Mouse (Mus musculus) testis, adult 10 weeks (tissue): ENCODE data around the gene Tex36. TPM values are rescaled to one million over a fixed set of nuclear protein-coding genes. Genes with fewer than 3 reads are reported as not detected.

Experiments used
- polyA plus RNA-seq: library from polyadenylated mRNA; stranded (reverse); fragments of 350-450 nt; fragmentation: Illumina TruSeq; extraction: RNeasy Lipid Tissue Mini Kit (QIAGEN cat#74804); gene quantifications from one replicate; pipeline ENCODE4 v1.2.3, GENCODE M21; 2014; ENCODE audit warnings: low read depth, low replicate concordance

Gene Tex36
- 354 TPM for polyA plus RNA-seq

DNA sequence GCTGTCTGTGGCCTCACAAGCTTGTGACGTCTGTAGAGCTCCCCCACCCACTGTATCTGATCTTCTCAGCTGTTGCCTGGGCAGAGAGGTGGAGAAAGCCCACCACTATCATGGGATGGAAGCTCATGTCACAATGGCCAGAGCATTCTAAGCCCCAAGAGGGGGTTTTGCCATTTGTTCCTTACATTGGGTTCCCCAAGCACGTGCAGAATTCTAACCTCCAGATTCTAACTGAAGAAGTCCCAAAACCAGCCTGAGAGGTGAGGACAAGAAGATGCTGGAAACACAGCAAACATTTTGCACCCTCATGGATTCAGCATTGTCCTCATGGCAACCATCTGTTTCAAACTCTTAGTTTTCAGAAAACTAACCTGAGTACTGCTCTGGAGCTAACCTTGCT is at the start of gene Tex36:
TSS of gene Tex36 (minus strand) at position 101 of the 400 bp plus-strand sequence.

DNA sequence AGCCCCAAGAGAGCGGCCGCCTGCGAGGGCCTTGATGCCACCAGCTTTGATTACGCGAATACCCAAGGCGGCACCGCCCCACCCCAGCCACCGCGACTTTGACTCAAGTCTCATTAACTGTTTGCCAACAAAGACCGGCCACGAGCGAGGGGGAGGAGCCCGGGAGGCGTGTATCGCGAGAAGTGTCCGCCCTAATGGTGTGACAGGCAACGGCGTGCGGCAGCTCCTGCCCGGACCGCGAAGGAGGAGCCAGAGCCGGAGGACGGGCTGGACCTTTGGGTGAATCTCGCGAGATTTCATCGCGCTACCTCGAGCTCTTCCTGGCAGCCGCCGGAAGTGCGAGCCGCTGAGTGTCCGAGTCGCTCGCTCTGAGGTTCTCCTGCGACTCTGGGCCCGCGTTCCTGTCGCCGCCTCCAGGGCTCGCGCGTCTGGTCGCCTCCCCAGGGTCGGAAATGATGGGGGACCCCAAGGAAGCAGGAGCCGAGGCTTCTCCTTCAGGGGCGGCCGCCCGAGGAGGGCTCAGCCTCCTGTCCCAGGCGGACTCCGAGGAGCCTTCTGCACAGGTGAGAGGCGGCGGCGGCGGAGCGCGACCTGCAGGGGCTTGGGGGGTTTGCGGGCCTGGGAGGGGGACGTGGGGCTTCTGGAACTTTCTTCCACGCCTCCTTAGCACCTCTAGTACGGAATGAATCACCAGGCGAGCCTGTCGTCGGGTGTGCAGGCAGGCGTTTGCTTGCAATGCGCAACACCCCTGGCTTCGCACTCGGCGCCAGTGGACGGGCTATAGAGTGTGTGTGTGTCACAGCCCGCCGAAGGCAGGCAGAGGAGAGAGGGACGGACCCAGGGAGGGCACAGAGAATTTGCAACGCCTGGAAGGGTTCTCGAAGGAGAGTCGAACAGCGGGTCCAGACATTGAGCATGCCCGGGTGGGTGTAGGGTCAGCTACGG is 35.7 kb upstream of the Tex36 start, which contains the start of gene Edrf1:
TSS of gene Edrf1 (plus strand) at position 183 of the 945 bp plus-strand sequence.

Other genes starting within 250 kb of the Tex36 start
- gene Edrf1, start 35.4 kb upstream of the Tex36 start, polyA plus RNA-seq, result 29.3 TPM
- gene Mmp21, start 77.9 kb upstream of the Tex36 start, polyA plus RNA-seq, result not detected
- gene Bccip, start 107.2 kb upstream of the Tex36 start, polyA plus RNA-seq, result 20.4 TPM
- 11.5 TPM for gene Uros, start 107.9 kb upstream of the Tex36 start, polyA plus RNA-seq
- gene Fank1, start 174.7 kb upstream of the Tex36 start, polyA plus RNA-seq, result 142 TPM
- gene Dhx32, start 180.6 kb upstream of the Tex36 start, polyA plus RNA-seq, result 12.8 TPM